Mouse (Mus musculus) T-helper 2 cell (primary cell): ENCODE data around the gene Cfap46.

ENCODE experiments used
- in situ Hi-C: fragments of 300-600 bp; cut with MboI, MseI; formaldehyde crosslinking; loops from one replicate; pipeline ENCODE4 v1.15.1; 2025; ENCODE audit warnings: high pct_unique_total_duplicates

Gene Cfap46

DNA sequence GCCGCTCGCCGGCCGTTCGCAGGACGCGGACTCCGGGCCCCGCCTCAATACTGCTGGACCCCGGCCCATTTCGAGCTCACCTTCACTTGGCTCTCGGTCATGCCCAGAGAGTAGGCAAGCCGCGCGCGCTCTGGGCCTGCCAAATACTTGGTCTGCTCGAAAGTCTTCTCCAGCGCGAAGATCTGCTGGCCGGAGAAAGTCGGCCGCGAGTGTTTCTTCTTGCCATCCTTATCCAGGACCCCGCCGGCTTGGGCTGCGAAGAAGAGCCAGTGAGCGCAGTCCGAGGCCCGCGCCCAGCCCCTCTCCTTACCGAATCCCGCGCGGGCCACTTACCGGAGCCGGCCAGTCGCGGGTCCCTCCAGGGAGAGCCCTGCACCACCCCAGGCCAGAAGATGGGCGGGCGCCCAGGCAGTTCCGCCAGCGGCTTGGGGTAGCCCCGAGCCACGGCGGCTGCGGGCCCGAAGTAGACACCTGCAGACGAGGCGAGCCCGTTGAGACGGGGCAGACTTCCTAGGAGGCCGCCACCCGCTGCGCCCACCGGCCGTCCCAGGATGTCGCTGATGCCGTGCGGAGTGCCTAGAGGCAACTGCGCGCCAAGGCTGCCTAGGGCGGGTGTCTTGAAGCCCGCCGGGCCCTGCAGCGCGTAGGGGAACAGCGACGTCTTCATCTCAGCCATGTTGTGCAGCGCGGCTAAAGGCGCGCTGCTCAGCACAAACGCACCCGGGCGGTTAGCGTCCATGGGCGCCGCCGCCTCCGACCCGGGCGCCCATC lies 101.6 kb downstream of the Cfap46 start:
- in situ Hi-C loops = no loop called here

DNA sequence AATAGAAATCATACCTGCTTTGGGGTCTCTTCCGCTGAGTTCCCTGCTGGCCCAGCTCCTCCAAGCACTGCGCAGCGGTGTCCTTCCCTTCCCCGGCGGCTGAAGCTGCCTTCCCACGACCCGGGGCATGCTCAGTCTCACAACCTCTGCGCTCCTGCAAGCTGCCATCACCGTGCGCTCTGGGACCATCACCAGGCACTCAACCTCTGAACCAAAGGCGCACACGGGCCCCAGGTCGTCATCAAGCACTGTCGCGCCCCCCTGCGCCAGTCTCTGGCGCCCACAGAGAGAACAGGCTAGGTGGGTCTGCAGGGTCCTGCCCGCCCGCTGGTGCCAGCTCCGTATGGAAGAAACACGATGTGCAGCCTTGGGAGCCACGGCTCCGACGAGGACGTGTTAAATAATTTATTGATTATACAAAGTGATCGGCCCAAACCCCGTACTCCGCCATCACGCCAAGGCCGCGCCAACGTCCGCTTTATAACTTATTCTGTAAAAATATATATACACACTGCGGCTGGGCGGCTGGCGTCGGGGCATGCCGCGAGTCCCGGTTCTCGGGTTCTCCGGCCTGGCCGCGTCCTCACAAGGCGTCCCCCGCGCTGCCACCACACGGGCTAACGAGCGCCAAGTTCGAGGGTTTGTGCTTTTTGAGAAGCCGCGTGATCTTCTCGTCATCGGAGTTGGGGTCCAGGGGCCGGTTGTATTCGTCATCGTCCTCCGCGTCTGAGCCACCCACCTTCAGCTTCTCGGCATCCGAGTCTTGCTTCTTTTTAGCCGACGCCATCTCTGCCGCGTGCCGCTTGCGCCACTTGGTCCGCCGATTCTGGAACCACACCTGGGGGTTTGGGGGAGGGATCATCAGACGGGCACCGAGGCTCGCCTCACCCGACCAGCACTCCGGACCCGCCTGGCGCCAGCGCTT lies 102.5 kb downstream of the Cfap46 start:
- in situ Hi-C loops = no loop called here

DNA sequence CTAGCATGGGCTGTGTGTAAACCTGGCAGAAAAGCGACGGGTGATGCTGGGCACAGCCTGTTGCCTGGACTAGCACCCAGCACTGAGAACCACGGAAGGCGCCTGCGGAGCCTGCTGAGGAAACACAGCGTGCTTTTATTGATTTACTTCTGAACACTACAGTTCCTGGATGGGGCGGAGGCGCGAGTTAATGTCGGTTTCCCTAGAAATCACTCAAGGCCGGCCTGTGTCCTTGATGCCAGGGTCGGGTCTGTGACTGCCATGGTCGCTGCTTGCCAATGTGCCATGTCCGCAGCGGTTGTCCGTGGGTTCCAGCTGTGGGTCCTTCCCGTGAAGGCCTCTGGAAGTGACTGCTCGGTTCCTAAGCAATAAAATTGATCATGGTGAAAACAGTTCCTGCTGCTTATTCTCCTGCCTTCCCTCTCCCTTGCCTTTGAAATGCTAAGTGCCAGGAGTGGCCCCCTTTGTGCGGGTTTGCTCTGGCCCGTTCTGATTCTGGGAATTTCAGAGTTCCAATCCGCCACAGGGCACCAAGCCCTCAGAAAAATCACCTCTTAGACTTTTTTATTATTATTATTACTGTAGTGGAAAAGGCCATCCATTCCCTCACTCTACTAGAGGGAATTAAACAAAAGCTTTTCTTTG lies 104.2 kb downstream of the Cfap46 start:
- in situ Hi-C loops = no loop called here

DNA sequence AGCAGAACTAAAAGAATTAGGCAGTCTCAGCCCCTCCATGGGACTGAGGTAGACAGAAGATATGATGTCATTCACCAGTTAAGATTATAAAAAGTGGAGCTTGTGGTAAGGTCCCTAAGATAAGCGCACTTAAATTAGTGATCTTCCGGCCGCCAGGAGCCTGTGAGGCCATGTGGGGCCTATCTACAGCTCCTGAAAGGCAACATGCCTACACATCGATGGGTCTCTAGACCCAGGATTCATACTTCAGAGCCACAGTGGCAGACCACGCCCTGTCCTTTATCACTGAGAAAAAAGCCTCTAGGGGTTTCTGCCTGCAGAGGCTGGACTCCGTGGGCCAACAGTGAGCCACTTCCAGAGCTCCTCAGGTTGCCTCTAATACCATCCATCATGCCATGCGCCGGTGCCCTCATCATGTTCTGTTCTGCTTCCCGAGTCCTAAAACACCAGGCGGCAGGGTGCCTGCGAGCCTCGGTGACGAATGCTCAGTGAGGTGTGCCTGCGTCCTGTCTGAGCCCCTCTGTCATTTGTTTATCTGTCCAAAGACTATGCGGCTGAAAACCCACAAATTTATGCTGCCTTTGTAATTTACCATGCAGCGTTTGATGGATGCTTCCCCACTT lies 107.4 kb downstream of the Cfap46 start:
- in situ Hi-C loops = no loop called here

- in situ Hi-C loops = no loop called here
Observed at GRCm38 (mm10) chr7:139572665-139573064, 111.0 kb downstream of the Cfap46 start.

DNA sequence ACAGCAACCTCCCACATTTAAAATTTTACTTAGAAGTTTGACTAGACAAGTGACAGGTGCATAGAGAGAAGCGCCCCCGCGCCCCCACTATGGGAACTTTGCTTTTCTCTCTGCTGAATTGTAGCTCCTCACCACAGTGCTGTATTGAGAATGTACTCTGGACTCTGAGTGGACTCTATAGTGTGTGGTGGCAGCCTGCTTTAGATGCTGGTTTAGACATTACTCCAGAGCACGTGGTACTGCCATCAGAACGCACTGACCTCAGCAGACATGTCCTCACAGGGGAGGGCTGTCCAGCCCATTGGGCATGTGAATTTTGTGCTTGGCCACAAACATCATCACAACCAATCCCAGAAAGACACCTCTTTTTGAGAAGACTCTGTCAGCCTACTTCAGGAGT lies 112.8 kb downstream of the Cfap46 start:
- in situ Hi-C loops = no loop called here

- in situ Hi-C loops = no loop called here
Observed at GRCm38 (mm10) chr7:139566533-139566932, 117.1 kb downstream of the Cfap46 start.

DNA sequence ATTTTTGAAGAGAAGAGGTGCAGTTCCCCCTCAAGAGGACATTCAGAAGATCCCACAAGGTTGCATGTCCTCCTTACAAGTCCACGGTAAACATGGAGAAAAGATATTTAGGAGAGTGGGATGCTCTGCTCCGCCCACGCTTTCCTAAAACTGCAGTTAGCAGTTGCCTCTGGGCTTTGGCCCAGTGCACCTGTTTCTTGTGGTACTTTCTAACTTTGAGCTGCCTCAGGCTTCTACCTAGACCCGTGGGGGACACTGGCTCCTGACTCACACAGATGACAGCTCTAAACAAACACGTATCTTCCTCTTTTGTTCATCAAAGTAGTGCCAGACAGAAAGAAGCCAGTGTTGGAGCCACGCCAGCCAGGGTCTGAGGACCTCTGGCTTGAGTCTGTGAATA lies 117.6 kb downstream of the Cfap46 start:
- in situ Hi-C loops = no loop called here

- in situ Hi-C loops = no loop called here
Observed at GRCm38 (mm10) chr7:139564161-139564560, 119.5 kb downstream of the Cfap46 start.

GRCm38 (mm10) chr7:139563425-139563824 lies 120.2 kb downstream of the Cfap46 start:
- in situ Hi-C loops = no loop called here

DNA sequence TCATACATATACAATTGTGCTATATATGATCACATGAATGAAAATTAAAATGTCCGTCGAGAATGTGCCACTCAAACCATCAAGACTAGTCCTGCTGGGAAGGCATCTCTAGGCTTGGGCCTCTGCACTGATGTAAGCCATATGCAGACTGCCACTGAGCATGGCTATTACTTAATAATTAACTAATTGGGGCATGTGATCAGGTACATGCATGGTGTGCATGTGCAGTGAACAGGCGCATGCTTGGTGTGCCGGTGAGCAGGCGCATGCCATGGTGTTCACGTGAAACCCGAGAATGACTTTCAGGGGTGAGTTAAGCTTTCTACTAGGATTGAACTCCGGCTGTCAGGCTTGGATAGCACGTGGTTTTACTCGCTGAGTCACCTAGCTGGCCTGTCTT lies 124.0 kb downstream of the Cfap46 start:
- in situ Hi-C loops = no loop called here

DNA sequence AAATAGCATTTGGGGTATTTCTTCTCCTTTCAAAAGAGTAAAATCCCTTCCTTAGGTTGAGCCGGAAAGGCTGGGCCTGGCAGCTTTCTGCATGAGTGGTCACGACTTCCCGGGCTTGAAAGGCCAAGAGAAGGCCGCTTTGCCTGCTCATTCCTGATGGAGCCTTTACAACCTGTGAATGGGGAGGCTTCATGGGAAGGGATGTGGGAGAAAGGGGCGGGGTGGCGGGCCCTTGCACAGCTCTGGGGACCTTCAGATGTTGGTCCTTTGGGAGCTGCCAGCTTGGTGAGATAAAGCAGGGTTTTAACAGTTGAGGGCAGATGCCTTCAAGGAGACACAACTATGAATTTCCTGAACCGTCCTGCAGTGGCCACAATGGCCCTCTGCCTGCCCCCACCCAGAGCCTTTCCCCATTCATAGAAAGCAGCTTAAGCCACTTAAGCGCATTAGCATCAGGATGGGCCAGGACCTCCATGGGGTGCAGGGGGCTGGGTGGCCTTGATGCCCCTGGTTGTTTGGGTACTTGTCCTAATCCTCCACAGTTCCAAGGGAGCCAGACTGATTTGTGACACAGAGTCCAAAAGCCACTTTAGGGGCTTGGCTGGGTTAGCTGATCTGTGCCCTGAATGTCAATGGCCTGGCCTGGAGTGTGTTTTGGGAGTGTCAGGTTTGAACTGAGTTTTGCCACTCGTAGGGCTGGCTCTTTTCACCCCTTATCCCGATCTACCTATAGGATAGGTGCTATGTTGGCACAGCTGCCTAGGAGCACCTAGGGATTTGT lies 126.7 kb downstream of the Cfap46 start:
- in situ Hi-C loops = no loop called here

DNA sequence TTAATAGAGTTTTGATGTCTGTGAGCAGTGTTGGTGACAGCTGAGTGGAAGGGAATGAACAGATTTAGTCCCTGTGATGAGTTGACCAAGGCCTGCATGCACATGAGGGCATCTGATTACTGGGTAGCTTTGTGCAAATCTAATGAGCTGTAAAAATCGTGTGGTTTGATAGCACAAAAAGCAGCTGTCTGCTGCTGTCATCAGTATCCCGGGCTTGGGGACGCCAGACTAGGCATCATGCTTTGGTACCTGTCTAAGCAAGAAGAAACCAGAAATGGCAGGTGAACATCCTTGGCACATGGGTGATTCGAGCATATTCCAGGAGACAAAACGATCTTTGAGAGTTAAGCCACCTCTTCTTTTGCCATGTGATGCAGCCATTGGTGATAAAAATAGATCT lies 127.3 kb downstream of the Cfap46 start:
- in situ Hi-C loops = no loop called here

DNA sequence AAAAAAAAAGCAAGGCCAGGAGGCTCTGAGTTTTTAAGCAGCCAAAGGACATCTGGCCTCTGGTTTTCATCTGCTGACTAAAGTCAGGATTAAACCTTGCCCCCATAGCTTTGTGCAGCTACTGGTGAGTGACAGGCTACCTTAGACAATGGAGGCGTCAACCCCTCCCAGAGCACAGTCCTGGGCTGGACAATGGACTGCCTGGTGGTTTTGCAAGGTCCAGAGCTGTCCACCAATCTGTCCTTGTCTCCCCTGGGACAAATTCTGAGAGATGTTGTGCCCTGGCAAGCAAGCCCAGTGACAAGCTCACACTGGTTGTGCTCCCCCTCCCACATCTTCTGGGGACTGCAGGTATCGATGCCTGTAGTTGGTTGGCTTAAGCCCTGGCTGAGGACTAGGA lies 132.1 kb downstream of the Cfap46 start:
- in situ Hi-C loops = no loop called here
